Mouse (Mus musculus) cerebellum, adult 9-11 months (tissue): ENCODE measurements around the gene Ces5a.
"Not testable (repeated sequence)": the region's sequence is repeated elsewhere in the genome, so short reads cannot be mapped to it uniquely, and the experiment has no call there.

Experiments
- DNase-seq: peaks from one replicate; pipeline ENCODE4 v3.0.0; 2022

Gene Ces5a

DNA sequence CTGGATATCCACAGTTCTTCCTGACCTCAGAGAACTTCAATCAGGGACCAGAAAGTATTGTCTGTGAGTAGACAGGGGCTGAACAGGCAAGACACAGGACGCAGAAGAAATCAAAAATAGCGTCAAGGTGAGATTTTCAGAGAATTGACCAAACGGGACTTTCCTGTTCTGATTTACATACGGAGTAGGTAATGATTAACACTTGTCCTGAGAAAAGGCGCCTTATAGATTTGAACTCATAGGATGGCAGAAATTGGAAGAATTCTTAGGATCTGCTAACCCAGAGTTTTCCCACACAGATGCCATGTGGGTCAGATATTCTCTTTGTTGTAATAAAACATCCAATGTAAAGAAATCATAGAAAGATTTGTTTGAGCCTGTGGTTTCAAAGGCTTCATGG, at the start of gene Ces5a:
Gene Ces5a (minus strand): TSS at position 101 of the 400 bp plus-strand sequence.
- DNase-seq = no peak

DNA sequence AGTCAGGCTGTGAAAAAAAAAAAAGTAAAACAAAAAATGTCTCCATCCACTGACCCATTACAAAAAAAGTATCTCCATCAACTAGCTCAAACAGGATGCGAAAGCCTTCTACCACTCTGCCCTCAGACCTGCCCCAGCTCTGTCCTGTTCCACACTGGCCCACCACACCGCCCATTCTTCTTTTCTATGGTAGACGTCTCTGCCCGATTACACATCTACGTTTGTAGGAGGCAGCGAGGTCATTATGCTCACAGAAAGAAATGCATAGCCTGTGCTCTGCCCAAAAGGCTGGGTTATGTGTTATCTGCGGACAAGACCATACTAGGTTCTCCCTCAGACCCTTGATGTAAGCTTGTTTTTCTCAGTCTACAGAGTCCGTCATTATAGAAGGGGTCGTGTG, 37.2 kb upstream of the Ces5a start:
- no peak for DNase-seq

DNA sequence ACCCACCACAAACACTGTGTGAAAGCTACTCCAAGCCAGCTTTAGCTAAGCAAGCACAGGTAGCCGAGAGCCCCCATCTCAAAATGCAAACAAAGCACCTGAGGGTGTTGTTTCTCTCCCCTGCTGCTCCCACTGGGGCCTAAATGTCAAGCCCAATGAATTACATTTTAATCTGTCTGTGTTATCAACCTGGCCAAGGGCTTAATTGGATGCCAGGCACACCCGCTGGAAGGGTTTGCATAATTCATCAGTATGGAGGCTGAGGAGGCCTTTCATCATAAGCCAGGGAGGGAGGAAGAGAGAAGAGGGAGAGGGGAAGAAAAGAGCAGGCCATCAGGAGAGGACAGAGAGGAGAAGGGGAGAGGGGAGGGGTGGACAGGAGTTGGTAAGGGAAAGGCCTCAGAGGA, 36.5 kb upstream of the Ces5a start:
- peak; percentile 56 for DNase-seq

DNA sequence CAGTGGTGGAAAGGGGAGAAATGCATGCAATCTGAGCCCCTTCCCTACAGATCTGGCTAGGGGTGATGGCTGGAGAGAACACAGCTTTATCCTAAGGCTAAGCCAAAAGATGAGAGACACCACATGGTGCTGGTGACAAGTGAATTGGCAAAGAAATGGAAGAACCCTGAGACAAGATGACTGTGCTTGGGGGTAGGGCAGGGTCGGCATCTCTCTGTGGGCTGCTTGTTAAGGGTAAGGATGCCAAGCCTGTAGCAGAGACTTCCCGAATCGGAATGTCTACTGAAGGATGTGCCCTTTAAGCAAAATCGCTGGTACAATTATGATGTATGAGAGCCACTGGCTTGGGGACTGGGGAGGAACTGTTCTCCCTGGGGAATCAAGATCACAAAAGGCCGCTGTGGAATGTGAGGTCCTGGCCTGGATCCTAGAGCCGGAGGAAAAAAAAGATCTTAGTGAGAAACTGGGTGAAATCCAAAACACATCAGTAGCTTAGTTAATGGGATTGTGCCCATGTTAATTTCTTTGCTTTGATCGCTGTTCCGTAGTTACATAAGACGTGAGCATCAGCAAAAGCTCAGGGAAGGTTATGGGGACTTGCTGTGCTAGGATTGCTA, 35.8 kb upstream of the Ces5a start:
- DNase-seq = peak; percentile 71

DNA sequence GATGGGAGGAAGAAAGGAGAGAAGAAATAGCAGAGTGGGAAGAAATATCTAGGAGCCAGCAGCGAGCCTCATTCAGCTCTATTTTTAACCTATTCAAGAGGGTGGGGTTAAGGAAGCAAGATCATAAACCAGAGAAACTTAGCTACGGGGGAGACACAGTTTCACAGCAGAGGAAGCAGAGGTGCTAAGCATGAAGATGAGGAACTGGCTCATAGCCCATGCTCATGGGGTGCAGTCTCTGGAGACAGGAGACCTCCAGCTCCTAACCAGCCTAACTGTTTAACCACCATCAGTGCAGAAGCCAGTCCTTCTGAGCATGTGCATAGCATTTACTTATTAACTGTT, 34.5 kb upstream of the Ces5a start:
- peak; percentile 70 for DNase-seq

DNA sequence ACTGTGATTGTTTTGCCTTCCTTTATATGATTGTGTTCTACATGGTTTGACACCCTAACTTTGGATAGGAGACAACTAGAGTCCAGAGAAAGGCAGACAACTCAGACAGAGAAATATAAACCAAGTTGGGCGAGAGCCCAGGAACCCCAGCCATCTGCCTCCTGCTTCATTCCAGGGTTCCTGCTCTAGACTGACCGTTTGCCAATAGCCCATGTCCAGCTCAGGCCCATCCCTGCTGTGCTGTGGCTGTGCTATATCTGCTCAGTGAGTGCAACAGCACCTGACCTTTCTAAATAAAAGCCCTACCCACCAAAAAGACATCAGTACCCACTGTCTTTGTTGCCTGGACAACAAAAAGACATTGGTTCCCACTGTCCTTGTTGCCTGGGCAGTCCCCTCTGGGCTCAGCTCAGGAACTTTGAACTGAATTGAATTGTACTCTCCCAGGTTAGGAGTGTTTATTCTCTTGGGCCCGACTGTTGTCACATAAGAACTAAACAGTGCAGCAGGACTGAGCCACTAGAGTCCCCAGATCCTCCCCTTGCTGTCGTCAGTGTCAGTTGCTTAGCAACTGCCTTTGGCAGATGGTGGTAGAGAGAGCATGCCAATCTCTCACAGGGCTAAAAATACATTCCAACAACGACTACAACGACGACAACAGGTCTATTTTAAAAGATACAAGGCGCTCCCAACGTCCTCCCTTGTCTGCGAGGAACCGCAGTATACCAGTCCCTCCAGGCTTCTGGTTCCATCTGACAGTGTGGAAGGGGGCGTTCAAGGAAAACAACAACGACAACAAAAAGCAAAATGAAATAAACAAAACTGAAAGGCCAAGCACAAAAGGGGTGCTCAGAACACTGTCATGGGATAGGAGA, 33.9 kb upstream of the Ces5a start:
- peak; percentile 96 for DNase-seq

DNA sequence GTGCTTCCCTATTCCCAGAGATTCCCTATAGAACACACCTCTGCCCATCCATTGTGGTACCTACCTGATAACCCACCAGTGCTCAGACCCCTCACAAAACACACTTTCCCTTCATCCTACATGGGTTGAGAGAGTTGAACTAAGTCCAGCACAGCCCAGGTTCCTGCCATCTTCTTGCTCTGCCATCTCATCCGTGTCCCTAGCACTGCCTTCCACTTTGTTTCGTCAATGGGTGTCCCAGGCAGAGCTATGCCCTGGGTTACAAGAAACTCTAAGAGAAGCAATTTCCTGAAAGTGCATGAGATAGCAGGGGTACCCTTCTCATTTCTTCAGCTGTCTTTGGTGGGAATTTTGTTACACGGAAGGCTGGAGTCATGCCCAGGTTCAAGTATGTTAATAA, 33.0 kb upstream of the Ces5a start:
- DNase-seq = peak; percentile 58

DNA sequence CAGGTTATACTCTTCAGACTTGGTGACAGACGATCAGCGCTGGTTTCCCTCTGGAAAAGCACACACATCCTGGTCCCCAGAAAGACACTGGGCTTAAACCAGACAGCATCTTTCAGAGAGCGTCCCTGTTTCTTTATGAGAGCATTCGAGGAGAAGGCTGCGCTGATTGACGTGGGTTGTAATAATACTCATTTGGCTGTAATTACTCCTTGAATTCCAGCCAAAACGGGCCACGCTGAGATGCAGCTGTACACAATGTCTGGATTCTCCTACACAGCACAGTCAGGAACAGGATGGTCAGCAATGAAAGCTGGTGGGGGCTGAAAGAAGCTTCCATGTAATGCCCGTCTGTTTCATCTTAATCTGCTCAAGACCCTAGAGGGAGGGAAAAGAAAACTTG, 31.5 kb upstream of the Ces5a start:
- DNase-seq = peak; percentile 27

DNA sequence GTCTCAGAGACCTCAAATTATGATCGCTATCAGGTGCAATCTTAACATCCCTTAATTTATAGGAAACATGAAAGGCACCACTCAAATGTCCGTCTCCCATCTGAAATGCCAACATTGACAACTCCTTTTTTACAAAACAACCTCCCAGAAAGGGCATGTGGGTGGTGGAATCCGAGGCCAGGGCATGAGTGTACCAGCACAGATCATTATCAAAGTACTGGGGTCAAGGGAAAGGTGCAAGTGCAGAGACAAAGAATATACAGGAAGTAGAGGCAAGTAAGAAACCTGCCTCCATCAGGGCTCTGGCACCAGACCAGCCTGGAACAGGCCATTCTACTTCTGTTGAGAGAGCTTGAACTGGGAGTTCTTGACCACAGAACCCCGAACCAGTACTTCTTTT, 29.0 kb upstream of the Ces5a start:
- DNase-seq = no peak

DNA sequence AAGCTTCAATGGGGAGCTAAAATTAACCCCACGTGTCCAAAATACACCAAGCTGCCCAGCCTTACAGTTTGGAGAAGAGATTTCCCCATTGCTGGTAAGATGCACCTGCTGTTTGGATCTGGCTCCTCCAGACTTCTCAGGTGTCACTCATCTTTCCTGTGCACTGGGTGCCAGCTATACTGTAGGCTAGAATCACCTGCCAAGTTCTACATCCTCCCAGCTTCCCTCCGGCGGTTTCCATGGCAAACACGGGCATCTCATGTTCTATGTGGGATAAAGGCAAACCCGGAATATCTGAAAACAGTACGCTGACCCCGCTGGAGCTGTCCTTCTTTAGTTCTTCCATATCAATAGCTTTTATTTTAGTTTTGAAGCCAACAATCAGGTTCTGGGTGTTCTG, 27.9 kb upstream of the Ces5a start:
- DNase-seq = peak; percentile 34

DNA sequence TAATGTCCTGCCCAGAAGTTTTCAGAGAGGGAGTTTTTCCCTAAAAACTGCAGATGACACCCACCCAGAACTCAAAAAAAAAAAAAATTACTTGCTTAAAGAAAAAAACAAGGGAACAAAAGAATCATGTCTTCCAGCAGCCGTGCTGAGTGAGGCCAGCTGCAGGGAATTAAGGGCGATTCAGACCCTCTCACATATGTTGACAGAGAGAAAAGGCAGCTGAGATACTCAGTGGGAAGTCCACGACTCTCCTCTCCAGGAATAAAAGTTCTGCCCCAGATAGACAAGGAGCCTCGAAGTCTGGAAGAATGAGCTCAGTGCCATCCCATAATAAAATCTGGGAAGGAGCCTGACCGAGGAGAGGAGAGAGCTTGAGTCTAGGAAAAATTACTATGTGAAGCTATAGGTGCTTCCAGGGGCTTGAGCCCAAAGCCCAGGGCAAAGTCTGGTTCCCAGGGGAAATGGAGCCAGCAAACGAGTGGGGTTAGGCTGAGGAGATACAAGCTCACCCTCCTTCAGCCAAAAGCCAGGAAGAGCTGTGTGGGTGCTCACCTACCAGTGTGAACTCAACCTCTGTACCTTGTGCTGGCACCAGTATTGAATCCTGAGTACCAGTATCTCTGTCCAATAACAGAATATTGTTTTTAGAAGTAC, 27.1 kb upstream of the Ces5a start:
- DNase-seq = no peak

DNA sequence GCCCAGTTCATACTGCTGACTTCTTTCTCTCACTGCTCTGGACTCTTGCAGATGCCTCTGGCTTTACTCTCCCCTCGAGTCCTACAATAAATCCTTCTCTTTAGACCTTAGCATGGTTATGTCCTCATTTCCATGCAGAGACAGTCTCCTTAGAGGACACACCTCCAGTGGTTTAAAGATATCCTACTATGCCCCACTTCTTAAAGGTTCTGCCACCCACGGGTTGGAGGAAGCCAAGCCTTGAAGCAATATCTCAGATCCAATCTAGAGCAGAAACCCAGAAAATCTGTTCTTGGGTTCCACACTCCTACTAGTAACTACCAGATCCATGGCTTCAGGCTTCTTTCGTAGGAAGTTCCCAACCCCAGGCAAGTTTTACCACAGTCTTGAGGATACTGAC, 25.6 kb upstream of the Ces5a start:
- DNase-seq = no peak

DNA sequence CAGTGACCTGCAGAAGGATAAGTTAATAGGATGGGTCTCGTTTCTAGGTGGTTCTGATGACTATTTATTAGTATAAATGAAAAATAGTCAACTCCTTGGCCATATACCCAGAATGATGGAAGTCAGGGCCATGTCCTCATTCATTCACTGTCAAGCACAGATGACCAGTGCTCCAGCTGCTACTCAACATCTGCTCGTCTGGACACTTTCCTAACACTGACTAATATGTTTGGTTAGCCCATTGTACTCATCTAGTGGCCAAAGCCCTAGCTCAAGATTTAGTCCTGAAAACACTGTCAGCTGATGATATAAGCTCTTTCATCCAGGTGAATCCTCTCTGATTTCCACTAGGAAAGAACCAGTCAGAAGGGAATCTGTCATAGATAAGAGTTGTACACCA, 24.1 kb upstream of the Ces5a start:
- DNase-seq = no peak

DNA sequence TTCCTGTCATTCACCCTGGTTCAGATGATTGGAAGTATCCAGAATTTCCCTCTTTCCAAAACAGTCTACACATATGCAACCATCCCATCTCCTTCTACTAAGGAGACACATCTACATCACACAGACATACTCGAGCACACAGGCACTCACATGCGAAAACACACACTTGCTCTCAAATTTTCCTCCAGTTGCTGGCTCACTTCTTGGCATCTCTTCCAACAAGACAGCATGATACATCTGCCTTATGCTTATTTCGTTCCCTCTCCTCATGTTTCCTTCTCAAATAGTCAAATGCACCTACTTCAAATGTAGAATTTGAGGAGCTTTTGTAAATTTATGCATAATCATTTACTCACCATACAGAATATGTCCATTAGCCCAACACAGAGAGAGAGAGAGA, 33.0 kb downstream of the Ces5a start:
- no peak for DNase-seq

DNA sequence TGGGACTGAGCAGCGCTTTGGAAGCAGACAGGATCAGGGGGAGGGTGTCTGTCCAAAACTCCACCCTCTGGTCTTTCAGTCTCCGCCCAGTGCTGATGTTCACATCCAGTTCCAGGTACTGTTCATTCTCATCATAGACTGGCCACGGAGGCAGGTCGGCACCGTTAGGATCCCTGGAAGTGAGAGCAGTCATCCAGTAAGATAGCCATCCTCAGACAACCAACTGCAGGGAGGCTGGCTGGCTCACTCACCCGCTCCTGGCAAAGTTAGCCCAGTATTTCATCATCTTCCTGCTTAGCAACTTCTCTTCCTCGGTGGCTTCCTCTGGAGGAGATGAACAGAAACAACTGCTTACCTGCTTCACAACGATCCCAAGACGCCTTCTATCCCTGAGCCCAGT, 36.2 kb downstream of the Ces5a start:
- DNase-seq = no peak

DNA sequence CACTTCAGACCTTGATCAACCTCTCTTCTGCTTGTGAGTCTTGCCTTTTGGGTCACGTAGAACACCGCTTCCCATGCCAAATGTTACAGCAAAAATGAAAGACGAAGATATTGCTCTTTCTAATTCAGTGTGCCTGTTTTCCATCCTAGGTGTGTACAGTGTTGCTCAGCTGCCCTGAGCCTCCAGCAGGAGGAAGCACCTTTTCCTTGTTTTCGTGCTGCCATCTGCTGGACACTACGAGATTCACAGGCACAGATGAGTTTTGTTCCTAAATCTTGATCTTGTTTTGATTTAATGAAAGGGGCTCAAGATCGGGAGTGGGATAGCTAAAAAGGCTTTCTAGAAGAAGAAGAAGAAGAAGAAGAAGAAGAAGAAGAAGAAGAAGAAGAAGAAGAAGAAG, 40.3 kb downstream of the Ces5a start:
- peak; percentile 56 for DNase-seq

DNA sequence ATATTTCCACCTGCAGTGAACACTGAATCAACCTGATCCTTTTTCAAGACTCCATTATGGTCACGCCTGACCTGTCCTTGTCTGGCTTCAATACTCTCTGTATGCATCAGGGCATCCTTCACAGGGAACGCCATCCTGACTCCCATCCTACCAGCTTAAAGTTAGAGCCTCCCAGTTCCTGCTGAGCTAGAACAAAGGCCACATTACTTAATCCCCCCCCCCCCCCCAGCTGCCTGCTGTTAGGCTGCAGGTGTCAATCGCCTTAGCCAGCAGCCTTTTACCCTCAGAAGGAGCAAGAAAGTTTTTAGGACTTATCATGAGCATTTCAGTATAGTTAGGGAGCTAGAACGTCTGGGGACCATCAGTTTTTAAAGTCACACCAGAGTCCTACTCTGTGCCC, 46.9 kb downstream of the Ces5a start:
- DNase-seq = no peak

DNA sequence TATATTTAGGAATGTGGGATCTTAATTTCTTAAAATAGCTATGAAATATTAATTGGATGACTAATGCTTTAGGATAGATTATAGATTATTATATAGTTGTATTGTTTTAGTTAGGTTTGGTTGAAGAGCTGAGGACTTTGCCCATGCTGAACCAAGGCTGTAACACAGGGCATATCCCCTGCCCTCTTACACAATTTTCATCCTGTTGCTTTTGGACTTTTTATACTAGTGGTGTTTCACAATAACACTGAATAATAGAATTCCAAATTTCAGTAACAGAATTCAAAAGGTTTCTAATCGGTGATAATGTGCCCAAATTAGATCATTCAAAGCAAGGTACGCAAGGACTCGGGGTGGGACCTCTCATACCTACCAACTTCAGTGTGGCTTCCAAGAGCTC, 57.4 kb downstream of the Ces5a start:
- DNase-seq = no peak

DNA sequence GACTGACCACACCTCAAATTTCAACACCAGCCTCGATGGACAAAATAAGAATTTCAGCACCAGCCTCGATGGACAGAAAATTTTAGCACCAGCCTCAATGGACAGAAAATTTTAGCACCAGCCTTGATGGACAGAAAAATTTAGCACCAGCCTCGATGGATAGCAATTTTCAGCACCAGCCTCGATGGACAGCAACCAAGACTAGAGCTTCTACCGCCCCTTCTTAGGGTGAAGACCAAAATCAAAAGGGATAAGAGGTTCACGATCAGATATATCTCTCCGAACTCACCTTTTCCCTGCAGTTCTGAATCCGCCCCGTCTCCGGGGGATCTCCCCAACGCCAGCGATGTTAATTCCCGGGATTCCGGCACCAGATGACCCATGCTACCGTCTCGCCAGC, 65.9 kb downstream of the Ces5a start:
- not testable (repeated sequence) for DNase-seq

DNA sequence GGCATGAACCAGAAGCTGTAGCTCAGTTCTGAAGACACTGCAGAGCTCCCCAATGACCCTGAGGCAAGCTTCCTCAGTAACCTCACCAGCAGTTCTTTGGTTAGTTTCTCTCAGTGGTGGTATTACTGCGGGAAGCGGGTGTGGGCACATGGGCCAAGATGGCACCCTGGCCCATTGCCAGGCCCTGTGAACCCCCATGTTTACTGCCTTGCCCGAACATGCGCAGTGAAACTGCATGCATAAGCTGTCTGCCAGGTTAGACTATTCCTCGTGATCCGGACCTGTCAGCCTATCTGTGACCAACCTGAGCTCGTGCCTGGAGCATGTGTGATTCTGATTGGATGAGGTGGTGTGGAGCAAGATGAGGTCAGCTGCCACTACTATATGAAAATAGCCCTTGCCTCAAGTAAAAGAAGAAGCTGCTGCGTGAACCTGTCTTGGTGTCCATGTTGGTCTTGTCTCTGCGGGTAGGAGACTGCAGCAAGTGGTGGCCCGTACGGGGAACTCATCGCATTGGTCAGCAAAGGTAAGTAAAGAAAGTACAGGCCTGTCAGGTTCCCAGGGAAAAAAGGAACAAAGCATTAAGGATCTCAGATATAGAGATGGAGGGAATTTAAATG, 81.3 kb downstream of the Ces5a start:
- no peak for DNase-seq
